Mouse (Mus musculus): ENCODE data around the gene Prr29. TPM values are rescaled to one million over a fixed set of nuclear protein-coding genes. Genes with fewer than 3 reads are reported as not detected.

The Prr29 gene
- 0.32 TPM for polyA plus RNA-seq (2012; fragmentation: generic; extraction: Trizol)

DNA sequence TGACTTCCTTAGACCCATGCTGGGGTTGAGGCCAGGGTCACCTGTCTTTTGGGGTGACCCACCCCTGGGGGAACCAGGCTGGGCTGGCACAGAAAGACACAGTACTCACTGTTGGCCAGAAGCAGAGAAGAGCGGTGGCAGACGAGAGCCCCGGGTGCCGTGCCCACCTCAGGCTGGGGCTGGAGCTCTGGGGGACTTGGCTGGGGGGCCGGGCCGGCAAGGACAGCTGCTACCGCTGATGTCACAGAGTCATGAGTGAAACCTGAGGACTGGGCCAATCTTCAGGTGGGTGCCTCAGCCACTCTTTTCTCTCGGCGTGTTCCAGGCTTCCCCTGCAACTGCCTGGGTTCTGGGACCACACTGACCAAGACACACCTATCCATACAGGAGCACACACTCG is at the start of gene Prr29:
Prr29 (plus strand) TSS at position 107 of the 400 bp plus-strand sequence.
- H3K4me3 ChIP-seq, result peak within 1 kb of the TSS; percentile 19
- TF ChIP-seq MYOG (IDR thresholded peaks at IDR 0.05; ENCODE audit: control insufficient read depth in 1 of 3, insufficient read depth in 1 of 3, insufficient read length in 2 of 3, low read depth in 2 of 3) (peak in 2 of 3 experiments; percentile 52 to 80), MYOD1 (IDR thresholded peaks at IDR 0.05; ENCODE audit: control insufficient read depth in 1 of 3, insufficient read length in 2 of 3, low read depth in 2 of 3) (peak in 2 of 3 experiments; percentile 45 to 75), E2F4 (IDR thresholded peaks at IDR 0.05; ENCODE audit: insufficient read depth) (no peak)
- no peaks in the 10 kb centered on the region for H3K27me3 ChIP-seq (ENCODE audit: control insufficient read depth, insufficient read depth, insufficient read length)
- H3K36me3 ChIP-seq (ENCODE audit: control insufficient read depth, insufficient read depth), result no peaks in the 10 kb centered on the region
- no peaks in the 10 kb centered on the region for H3K79me2 ChIP-seq (ENCODE audit: control insufficient read depth, insufficient read depth)
- no peak within 1 kb of the TSS for H3ac ChIP-seq (ENCODE audit: control insufficient read depth, insufficient read length)
- peak within 1 kb of the TSS; percentile 73 for H3K4me2 ChIP-seq (ENCODE audit: low read depth)

DNA sequence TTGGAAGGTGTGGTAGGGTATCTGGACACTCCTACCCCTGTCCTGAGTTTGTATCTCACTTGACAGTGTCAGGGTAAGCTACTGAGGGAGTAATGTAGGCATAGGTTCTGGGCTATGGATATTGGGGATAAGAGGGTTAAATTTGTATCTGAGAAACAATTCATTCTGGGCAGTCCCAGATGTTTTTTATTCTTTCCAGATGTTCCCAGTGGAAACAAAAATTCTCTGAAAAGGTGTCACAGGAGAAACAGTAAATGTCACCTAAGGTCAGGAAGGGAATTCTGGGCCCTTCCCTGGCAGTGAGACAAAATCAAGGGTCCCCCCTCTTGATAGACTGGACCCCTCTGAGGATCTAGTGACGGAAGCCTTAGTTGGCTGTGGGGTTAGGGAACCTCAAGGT is 48.9 kb upstream of the Prr29 start:
- H3K4me3 ChIP-seq, result no peak overlapping the region
- no peak overlapping the region for H3K4me2 ChIP-seq (ENCODE audit: low read depth)
- H3K27me3 ChIP-seq (ENCODE audit: control insufficient read depth, insufficient read depth, insufficient read length), result peaks cover 71% of the 10 kb centered on the region
- TF ChIP-seq MAX (IDR thresholded peaks at IDR 0.05; ENCODE audit: low read depth) (no peak), E2F4 (IDR thresholded peaks at IDR 0.05; ENCODE audit: insufficient read depth) (no peak), TCF3 (IDR thresholded peaks at IDR 0.05; ENCODE audit: insufficient read length, low read depth) (no peak)
- H3ac ChIP-seq (ENCODE audit: control insufficient read depth, insufficient read length), result no peak overlapping the region
- no peaks in the 10 kb centered on the region for H3K36me3 ChIP-seq (ENCODE audit: control insufficient read depth, insufficient read depth)
- no peaks in the 10 kb centered on the region for H3K79me2 ChIP-seq (ENCODE audit: control insufficient read depth, insufficient read depth)

DNA sequence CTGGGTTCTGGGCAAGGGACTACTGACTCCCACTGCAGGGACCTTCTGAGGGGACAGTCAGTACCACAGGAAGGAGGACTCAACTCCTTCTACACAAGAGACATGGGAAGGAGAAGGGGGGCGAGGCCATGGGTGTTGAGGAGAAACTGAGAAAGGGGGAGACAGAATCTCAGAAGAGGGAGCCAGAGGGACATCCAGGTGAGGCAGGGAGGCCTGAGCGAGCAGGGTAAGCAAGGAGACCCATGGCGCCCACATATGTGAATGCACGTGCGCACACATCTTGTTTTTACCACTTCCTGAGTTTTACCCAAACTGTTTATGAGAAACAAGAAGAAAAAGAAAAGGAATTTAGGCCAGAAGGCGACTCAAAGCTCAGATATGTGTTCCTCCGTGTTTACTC is 47.5 kb upstream of the Prr29 start:
- Histone ChIP-seq H3K4me3 (no peak overlapping the region), H3K4me2 (ENCODE audit: low read depth) (no peak overlapping the region), H3K79me2 (ENCODE audit: control insufficient read depth, insufficient read depth) (no peaks in the 10 kb centered on the region), H3ac (ENCODE audit: control insufficient read depth, insufficient read length) (no peak overlapping the region), H3K36me3 (ENCODE audit: control insufficient read depth, insufficient read depth) (no peaks in the 10 kb centered on the region), H3K27me3 (ENCODE audit: control insufficient read depth, insufficient read depth, insufficient read length) (peaks cover 68% of the 10 kb centered on the region)
- no peak for TF ChIP-seq TCF12 (IDR thresholded peaks at IDR 0.05; ENCODE audit: insufficient read depth, poor library complexity, severe bottlenecking)
- no peak for TF ChIP-seq SRF (IDR thresholded peaks at IDR 0.05; ENCODE audit: control insufficient read depth, insufficient read length, low read depth)
- no peak for TF ChIP-seq CEBPB (IDR thresholded peaks at IDR 0.05; ENCODE audit: insufficient read depth, poor library complexity, severe bottlenecking)
- no peak for TF ChIP-seq POLR2A (IDR thresholded peaks at IDR 0.05; ENCODE audit: insufficient read length, low read depth)
- TF ChIP-seq TCF3 (IDR thresholded peaks at IDR 0.05; ENCODE audit: insufficient read length, low read depth), result no peak
- TF ChIP-seq MYOD1 (IDR thresholded peaks at IDR 0.05; ENCODE audit: control insufficient read depth in 1 of 3, insufficient read length in 2 of 3, low read depth in 2 of 3), result no peak
- TF ChIP-seq REST (IDR thresholded peaks at IDR 0.05; ENCODE audit: insufficient read depth, insufficient read length), result no peak
- TF ChIP-seq MAX (IDR thresholded peaks at IDR 0.05; ENCODE audit: low read depth), result no peak
- no peak for TF ChIP-seq POLR2AphosphoS2 (IDR thresholded peaks at IDR 0.05; ENCODE audit: insufficient read length, low read depth)
- no peak for TF ChIP-seq MYOG (IDR thresholded peaks at IDR 0.05; ENCODE audit: control insufficient read depth in 1 of 3, insufficient read depth in 1 of 3, insufficient read length in 2 of 3, low read depth in 2 of 3)
- no peak for TF ChIP-seq USF1 (IDR thresholded peaks at IDR 0.05; ENCODE audit: low read depth)
- no peak for TF ChIP-seq E2F4 (IDR thresholded peaks at IDR 0.05; ENCODE audit: insufficient read depth)

DNA sequence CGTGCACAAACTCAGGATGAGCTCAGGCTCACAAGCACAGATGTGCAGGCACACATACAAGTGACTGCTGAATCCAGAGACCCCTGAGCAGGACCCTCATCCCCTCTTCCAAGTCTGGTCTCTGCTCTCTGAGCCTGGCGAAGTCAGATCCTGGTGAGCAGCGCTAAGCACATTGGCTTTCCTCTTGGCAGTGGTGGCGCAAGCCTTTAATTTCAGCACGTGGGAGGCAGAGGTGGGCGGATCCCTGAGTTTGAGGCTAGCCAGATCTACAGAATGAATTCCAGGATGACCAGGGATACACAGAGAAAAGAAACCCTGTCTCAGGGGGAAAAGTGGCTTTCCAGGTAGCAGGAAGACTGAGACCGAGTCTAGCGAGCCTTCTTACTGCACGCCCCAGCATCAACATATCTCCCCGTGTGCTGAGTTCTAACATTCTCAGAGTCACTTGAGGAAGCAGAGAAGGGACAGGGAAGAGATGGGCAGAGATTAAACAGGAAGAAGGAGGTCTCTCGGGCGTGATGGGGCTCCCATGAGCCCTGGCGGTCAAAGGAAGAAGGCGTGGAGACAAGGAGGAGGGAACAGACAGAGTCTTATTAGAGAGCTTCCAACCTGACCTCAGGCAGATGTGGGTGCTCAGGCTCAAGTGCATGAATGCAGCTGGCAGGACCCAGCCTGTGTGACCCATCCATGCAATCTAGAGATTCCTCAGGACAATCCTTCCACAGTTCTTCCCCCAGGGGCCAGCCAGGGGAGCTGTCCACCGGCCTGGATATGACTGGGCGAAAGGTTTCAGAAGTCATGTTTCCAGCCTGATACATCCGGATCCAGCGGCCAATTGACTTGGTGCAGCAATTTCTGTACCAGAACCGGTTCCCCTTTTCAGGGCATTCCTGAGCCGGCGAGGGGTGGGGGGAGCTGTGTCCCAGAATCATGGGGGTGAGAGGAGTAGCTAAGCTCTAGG is 46.6 kb upstream of the Prr29 start:
- Histone ChIP-seq H3K79me2 (ENCODE audit: control insufficient read depth, insufficient read depth) (no peaks in the 10 kb centered on the region), H3ac (ENCODE audit: control insufficient read depth, insufficient read length) (no peak overlapping the region), H3K36me3 (ENCODE audit: control insufficient read depth, insufficient read depth) (no peaks in the 10 kb centered on the region), H3K4me3 (no peak overlapping the region), H3K27me3 (ENCODE audit: control insufficient read depth, insufficient read depth, insufficient read length) (peaks cover 63% of the 10 kb centered on the region), H3K4me2 (ENCODE audit: low read depth) (no peak overlapping the region)
- TF ChIP-seq POLR2AphosphoS2 (IDR thresholded peaks at IDR 0.05; ENCODE audit: insufficient read length, low read depth) (no peak), MYOD1 (IDR thresholded peaks at IDR 0.05; ENCODE audit: control insufficient read depth in 1 of 3, insufficient read length in 2 of 3, low read depth in 2 of 3) (no peak), POLR2A (IDR thresholded peaks at IDR 0.05; ENCODE audit: insufficient read length, low read depth) (no peak), SRF (IDR thresholded peaks at IDR 0.05; ENCODE audit: control insufficient read depth, insufficient read length, low read depth) (no peak), CEBPB (IDR thresholded peaks at IDR 0.05; ENCODE audit: insufficient read depth, poor library complexity, severe bottlenecking) (no peak), USF1 (IDR thresholded peaks at IDR 0.05; ENCODE audit: low read depth) (no peak), MAX (IDR thresholded peaks at IDR 0.05; ENCODE audit: low read depth) (no peak), E2F4 (IDR thresholded peaks at IDR 0.05; ENCODE audit: insufficient read depth) (no peak), MYOG (IDR thresholded peaks at IDR 0.05; ENCODE audit: control insufficient read depth in 1 of 3, insufficient read depth in 1 of 3, insufficient read length in 2 of 3, low read depth in 2 of 3) (no peak), REST (IDR thresholded peaks at IDR 0.05; ENCODE audit: insufficient read depth, insufficient read length) (no peak), TCF3 (IDR thresholded peaks at IDR 0.05; ENCODE audit: insufficient read length, low read depth) (no peak), TCF12 (IDR thresholded peaks at IDR 0.05; ENCODE audit: insufficient read depth, poor library complexity, severe bottlenecking) (no peak)

DNA sequence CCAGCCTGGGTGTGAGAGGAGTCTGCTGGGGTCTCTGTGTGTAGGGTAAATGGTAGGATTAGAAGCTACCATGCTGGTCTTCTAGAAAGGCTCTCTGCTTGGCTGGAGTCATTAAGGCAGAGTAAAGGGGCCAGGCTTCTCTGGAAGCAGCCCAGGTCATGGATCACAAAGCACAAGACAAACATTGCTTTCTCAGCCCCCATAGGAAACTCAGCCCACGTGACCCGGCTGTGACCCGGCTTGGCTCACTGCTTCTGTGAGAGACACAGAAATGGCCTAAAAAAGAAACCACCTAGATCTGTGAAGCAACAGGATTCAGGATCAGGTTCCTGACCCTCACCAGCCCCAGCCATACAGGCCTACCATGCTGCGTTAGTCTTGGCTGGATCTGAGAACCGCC is 40.4 kb upstream of the Prr29 start:
- TF ChIP-seq USF1 (IDR thresholded peaks at IDR 0.05; ENCODE audit: low read depth) (peak; percentile 29), TCF12 (IDR thresholded peaks at IDR 0.05; ENCODE audit: insufficient read depth, poor library complexity, severe bottlenecking) (no peak)
- no peaks in the 10 kb centered on the region for H3K36me3 ChIP-seq (ENCODE audit: control insufficient read depth, insufficient read depth)

More for the DNA sequence above, 40.4 kb upstream of the Prr29 start:
- no peak overlapping the region for H3ac ChIP-seq (ENCODE audit: control insufficient read depth, insufficient read length)
- H3K4me2 ChIP-seq (ENCODE audit: low read depth), result no peak overlapping the region
- H3K4me3 ChIP-seq, result no peak overlapping the region
- H3K27me3 ChIP-seq (ENCODE audit: control insufficient read depth, insufficient read depth, insufficient read length), result peaks cover 27% of the 10 kb centered on the region
- no peaks in the 10 kb centered on the region for H3K79me2 ChIP-seq (ENCODE audit: control insufficient read depth, insufficient read depth)

Measured in myocyte (in vitro differentiated cells).